Mouse (Mus musculus): ENCODE data around the gene Tmprss11e. TPM values are rescaled to one million over a fixed set of nuclear protein-coding genes. Genes with fewer than 3 reads are reported as not detected.

Tmprss11e gene
- total RNA-seq, 2 experiments from 2014 or later: not detected

Other genes with a start within 250 kb of the Tmprss11e start
- not detected for gene Tmprss11g, start 227.2 kb downstream of the Tmprss11e start, total RNA-seq (2021)
- not detected for gene Tmprss11f, start 113.4 kb downstream of the Tmprss11e start, total RNA-seq (2021)
- not detected for gene Tmprss11b, start 69.5 kb downstream of the Tmprss11e start, total RNA-seq (2021)
- gene Ythdc1, start 58.4 kb upstream of the Tmprss11e start, total RNA-seq (2021): 10 to 100 TPM; 67.3 to 68.1 TPM
- gene Ugt2b34, start 161.1 kb upstream of the Tmprss11e start, total RNA-seq (2021): not detected
- gene Ugt2b1, start 180.7 kb upstream of the Tmprss11e start, total RNA-seq (2021): not detected

All from layer of hippocampus, postnatal 36 days (tissue).